Mouse (Mus musculus) right cerebral cortex, adult 18-20 months (tissue): ENCODE results near the gene Gm20605.
A peak's percentile ranks its signal among the peaks of the same experiment; 100 is the strongest.

ENCODE experiments used
- DNase-seq: peaks from one replicate; pipeline ENCODE4 v3.0.0; 2022; ENCODE audit warnings: mixed read lengths

Gm20605 gene

GRCm38 (mm10) chr5:137628498-137629305 is at the start of gene Gm20605, which contains the start of the genes Fbxo24 and Lrch4:
Gene Gm20605, plus strand, starts transcription at chr5:137629175.
Gene Fbxo24, minus strand, starts transcription at chr5:137629002.
Gene Lrch4, plus strand, starts transcription at chr5:137629121.
- DNase-seq = peak; percentile 100

GRCm38 (mm10) chr5:137580246-137580645 is 48.7 kb upstream of the Gm20605 start:
- DNase-seq = no peak

GRCm38 (mm10) chr5:137582702-137583101 is 46.3 kb upstream of the Gm20605 start:
- DNase-seq = no peak

- peak; percentile 48 for DNase-seq
These were observed 45.3 kb upstream of the Gm20605 start for GRCm38 (mm10) chr5:137583670-137584169.

GRCm38 (mm10) chr5:137584976-137585375 is 44.0 kb upstream of the Gm20605 start:
- DNase-seq = peak; percentile 69

GRCm38 (mm10) chr5:137590507-137590906 is 38.5 kb upstream of the Gm20605 start:
- no peak for DNase-seq

- DNase-seq = no peak
These were observed 33.1 kb upstream of the Gm20605 start for GRCm38 (mm10) chr5:137595921-137596320.

GRCm38 (mm10) chr5:137596601-137597261 is 32.2 kb upstream of the Gm20605 start:
- DNase-seq = no peak

GRCm38 (mm10) chr5:137597625-137598024 is 31.4 kb upstream of the Gm20605 start:
- DNase-seq = no peak

- DNase-seq = no peak
These were observed 30.7 kb upstream of the Gm20605 start for GRCm38 (mm10) chr5:137598100-137598826.

GRCm38 (mm10) chr5:137599600-137599999 is 29.4 kb upstream of the Gm20605 start:
- no peak for DNase-seq

- DNase-seq = no peak
These were observed 28.7 kb upstream of the Gm20605 start for GRCm38 (mm10) chr5:137600281-137600618.

- DNase-seq = peak; percentile 96
These were observed 28.2 kb upstream of the Gm20605 start, which contains the start of gene Mospd3 for GRCm38 (mm10) chr5:137600619-137601364. Gene Mospd3, minus strand, starts transcription at chr5:137601058.

GRCm38 (mm10) chr5:137601365-137601729 is 27.6 kb upstream of the Gm20605 start:
- no peak for DNase-seq

GRCm38 (mm10) chr5:137607860-137608653 is 20.9 kb upstream of the Gm20605 start:
- no peak for DNase-seq

- DNase-seq = no peak
These were observed 20.3 kb upstream of the Gm20605 start for GRCm38 (mm10) chr5:137608654-137609190.

GRCm38 (mm10) chr5:137609292-137609691 is 19.7 kb upstream of the Gm20605 start:
- DNase-seq = no peak

GRCm38 (mm10) chr5:137610056-137610455 is 18.9 kb upstream of the Gm20605 start:
- DNase-seq = no peak

GRCm38 (mm10) chr5:137610548-137611244 is 18.3 kb upstream of the Gm20605 start:
- DNase-seq = no peak

GRCm38 (mm10) chr5:137611245-137611602 is 17.8 kb upstream of the Gm20605 start:
- no peak for DNase-seq

GRCm38 (mm10) chr5:137613076-137613475 is 15.9 kb upstream of the Gm20605 start:
- DNase-seq = no peak
